Mouse (Mus musculus): Measurements from ENCODE around the gene Edf1. TPM values are rescaled to one million over a fixed set of nuclear protein-coding genes. Genes with fewer than 3 reads are reported as not detected.

Edf1 gene
- polyA plus RNA-seq, 1 experiment from 2014 or later = 303 TPM

DNA sequence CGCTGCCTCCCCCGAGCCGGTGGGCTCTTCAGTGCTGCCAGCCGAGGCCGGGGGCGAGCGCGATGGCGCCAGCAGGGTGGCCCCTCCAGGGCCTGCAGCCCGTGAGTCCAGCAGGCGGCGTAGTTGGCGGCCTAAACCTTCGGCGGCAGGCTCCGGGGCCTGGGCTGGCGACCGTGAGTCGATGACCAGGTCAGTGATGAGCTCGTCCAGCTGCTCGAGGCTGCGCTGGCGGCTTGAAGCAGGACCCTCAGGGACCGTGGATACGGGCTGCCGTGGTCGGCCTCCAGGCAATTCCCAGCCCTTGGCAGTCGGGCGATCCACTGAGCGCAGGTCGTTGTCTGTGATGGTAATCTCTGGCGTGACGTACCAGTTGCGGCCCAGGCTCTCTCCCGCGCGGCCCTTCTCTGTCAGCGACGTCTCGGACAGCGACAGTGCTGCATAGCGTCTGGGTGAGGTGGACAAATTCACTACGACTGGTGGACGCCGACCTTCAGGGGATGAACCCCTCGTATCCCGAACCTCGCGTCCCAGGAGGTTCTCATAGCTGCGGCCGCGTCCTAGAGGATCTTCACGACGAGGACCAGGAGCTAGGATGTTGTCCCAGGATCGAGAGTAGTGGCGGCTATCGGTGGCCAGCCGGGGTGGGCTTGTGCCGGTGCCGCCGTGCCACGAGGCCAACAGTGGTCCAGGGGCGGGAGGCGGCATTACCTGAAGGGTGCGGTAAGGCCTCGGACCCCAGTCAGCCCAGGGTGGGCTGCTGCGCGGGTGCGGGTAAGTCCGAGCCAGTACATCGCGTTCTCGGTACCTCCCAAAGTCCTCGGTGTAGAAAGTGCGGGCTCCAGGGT is 20.5 kb downstream of the Edf1 start:
- H3K36me3 ChIP-seq = peaks cover 3% of the 10 kb centered on the region
- H3K27me3 ChIP-seq (replicated peaks) = peaks cover 57% of the 10 kb centered on the region
- H3K9ac ChIP-seq = 0 out of 2 replicates have a peak overlapping the region, but pooled peaks have one; percentile 18
- H3K9me3 ChIP-seq (replicated peaks) = no peaks in the 10 kb centered on the region
- 4% methylated on average over 75 of the region's 75 CpGs for WGBS
- peak overlapping the region; percentile 32 for H3K4me3 ChIP-seq
- ATAC-seq (ENCODE audit: insufficient number of reproducible peaks, low FRiP score) = no peak
- H3K4me1 ChIP-seq (replicated peaks) = peaks cover 72% of the 10 kb centered on the region
- peak overlapping the region; percentile 58 for H3K4me2 ChIP-seq
- H3K27ac ChIP-seq (ENCODE audit: poor library complexity, severe bottlenecking) = no peak overlapping the region

GRCm38 (mm10) chr2:25578796-25579736 is 21.4 kb downstream of the Edf1 start:
- Histone ChIP-seq H3K27me3 (replicated peaks) (peaks cover 57% of the 10 kb centered on the region), H3K4me3 (peak overlapping the region; percentile 32), H3K4me2 (peak overlapping the region; percentile 58), H3K36me3 (peaks cover 12% of the 10 kb centered on the region), H3K4me1 (replicated peaks) (peaks cover 65% of the 10 kb centered on the region), H3K9me3 (replicated peaks) (no peaks in the 10 kb centered on the region), H3K27ac (ENCODE audit: poor library complexity, severe bottlenecking) (no peak overlapping the region), H3K9ac (no peak overlapping the region)
- ATAC-seq (ENCODE audit: insufficient number of reproducible peaks, low FRiP score) = no peak
- WGBS = 5% methylated on average over 77 of the region's 77 CpGs

DNA sequence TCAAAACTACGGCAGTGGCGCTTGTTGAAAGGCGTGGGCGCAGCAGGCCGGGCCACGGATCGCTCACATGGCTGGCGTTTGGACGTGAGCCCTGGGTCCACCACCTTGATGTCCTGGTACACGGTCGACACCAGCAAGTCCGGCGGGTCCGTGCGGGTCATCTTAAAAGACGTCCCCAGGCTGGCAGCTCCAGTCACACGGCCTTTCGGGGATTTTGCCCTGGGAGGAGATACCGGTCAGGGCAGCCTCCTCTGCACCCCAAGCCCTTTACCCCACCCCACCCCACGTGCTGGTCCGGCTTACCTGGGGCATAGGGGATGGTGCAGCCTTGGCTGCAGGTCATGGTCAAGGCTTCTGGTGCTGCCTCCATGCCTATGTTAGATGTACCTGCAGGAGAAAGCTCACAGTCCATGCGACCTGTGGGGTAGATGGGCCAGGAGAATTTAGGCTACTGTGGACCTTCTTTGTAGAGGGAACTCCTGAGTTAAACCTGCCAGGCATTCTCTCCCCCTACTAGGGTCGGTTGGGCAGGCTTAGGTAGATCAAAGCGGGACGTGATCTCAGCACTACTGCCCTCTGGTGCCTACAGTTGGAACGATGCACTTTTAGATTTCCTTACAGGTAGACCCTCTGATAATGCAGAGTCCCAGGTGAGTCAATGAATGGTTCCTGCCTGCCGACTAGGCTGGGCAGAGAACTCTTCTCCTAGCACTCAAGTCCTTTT is 22.3 kb downstream of the Edf1 start:
- WGBS = 5% methylated on average over 27 of the region's 27 CpGs

DNA sequence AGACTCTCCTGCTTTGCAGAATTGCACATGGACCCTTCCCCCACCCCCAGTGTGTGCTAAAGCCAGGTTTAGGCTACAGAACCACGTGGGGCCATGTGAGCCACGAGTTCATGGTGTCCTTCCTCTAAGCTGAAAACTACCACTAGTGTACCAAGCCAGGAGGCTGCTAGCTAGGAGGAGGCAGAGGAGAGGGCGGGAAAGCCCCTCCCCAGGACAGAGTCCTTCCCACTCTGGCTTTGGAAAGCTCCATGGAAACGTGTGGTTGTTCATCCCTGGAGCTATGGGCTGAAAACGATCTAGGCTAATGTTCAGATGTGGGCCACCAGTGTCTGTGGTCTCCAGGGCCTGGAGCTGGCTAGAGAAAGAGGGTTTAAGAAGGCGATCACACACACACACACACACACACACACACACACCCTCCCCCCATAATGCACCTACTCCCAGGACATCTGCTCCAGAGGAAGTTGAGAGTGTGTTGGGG is 23.0 kb downstream of the Edf1 start:
- Histone ChIP-seq H3K9ac (no peak overlapping the region), H3K4me2 (0 out of 2 replicates have a peak overlapping the region, but pooled peaks have one; percentile 74)

More for the DNA sequence above, 22.3 kb downstream of the Edf1 start:
- H3K4me2 ChIP-seq = peak overlapping the region; percentile 49
- no peaks in the 10 kb centered on the region for H3K9me3 ChIP-seq (replicated peaks)
- H3K4me1 ChIP-seq (replicated peaks) = peaks cover 63% of the 10 kb centered on the region
- H3K27ac ChIP-seq (ENCODE audit: poor library complexity, severe bottlenecking) = no peak overlapping the region
- H3K4me3 ChIP-seq = peak overlapping the region; percentile 25
- H3K27me3 ChIP-seq (replicated peaks) = peaks cover 57% of the 10 kb centered on the region
- no peak overlapping the region for H3K9ac ChIP-seq
- peaks cover 21% of the 10 kb centered on the region for H3K36me3 ChIP-seq
- no peak for ATAC-seq (ENCODE audit: insufficient number of reproducible peaks, low FRiP score)

GRCm38 (mm10) chr2:25581294-25581864 is 23.7 kb downstream of the Edf1 start, which contains the start of gene Ajm1:
Ajm1 (minus strand) TSS chr2:25581757.
- WGBS = 5% methylated on average over 19 of the region's 19 CpGs
- Histone ChIP-seq H3K9me3 (replicated peaks) (no peaks in the 10 kb centered on the region), H3K36me3 (peaks cover 34% of the 10 kb centered on the region), H3K4me3 (peak within 1 kb of the TSS; percentile 34), H3K4me1 (replicated peaks) (peaks cover 53% of the 10 kb centered on the region), H3K27ac (ENCODE audit: poor library complexity, severe bottlenecking) (no peak within 1 kb of the TSS), H3K27me3 (replicated peaks) (peaks cover 50% of the 10 kb centered on the region), H3K4me2 (peak within 1 kb of the TSS; percentile 74), H3K9ac (no peak within 1 kb of the TSS)
- peak; percentile 62 for ATAC-seq (ENCODE audit: insufficient number of reproducible peaks, low FRiP score)

More for the DNA sequence above, 23.0 kb downstream of the Edf1 start:
- H3K36me3 ChIP-seq = peaks cover 28% of the 10 kb centered on the region
- no peaks in the 10 kb centered on the region for H3K9me3 ChIP-seq (replicated peaks)
- no peak for ATAC-seq (ENCODE audit: insufficient number of reproducible peaks, low FRiP score)
- H3K4me1 ChIP-seq (replicated peaks) = peaks cover 59% of the 10 kb centered on the region
- H3K4me3 ChIP-seq = 0 out of 2 replicates have a peak overlapping the region, but pooled peaks have one; percentile 34
- WGBS = 50% methylated on average over 6 of the region's 6 CpGs
- no peak overlapping the region for H3K27ac ChIP-seq (ENCODE audit: poor library complexity, severe bottlenecking)
- peaks cover 57% of the 10 kb centered on the region for H3K27me3 ChIP-seq (replicated peaks)

DNA sequence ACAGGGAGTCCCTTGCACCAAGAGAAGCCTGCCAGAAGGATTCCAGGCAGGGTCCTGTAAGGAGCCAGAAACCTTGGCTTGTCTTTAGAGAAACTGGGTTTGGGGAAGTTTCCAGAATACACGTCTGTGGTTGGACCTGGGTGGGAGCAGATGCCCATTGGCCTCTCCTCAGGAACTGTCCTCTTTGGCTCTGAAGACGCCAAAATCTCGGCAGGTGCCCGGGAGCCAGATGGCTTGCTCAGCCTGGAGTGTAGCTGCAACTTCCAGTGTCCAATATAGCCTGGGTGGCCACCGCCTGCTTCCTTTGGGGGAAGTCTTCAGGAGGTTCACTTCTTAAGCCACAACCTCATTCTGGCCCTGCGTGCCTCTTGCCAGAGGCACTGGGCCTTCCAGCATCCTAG is 24.3 kb downstream of the Edf1 start:
- Histone ChIP-seq H3K4me2 (peak overlapping the region; percentile 74), H3K4me3 (no peak overlapping the region), H3K9ac (no peak overlapping the region), H3K9me3 (replicated peaks) (no peaks in the 10 kb centered on the region), H3K36me3 (peaks cover 39% of the 10 kb centered on the region), H3K27me3 (replicated peaks) (peaks cover 45% of the 10 kb centered on the region), H3K4me1 (replicated peaks) (peaks cover 58% of the 10 kb centered on the region), H3K27ac (ENCODE audit: poor library complexity, severe bottlenecking) (no peak overlapping the region)
- no peak for ATAC-seq (ENCODE audit: insufficient number of reproducible peaks, low FRiP score)
- WGBS = 35% methylated on average over 6 of the region's 6 CpGs

GRCm38 (mm10) chr2:25582466-25583119 is 24.9 kb downstream of the Edf1 start:
- Histone ChIP-seq H3K27ac (ENCODE audit: poor library complexity, severe bottlenecking) (no peak overlapping the region), H3K27me3 (replicated peaks) (peaks cover 38% of the 10 kb centered on the region), H3K9me3 (replicated peaks) (no peaks in the 10 kb centered on the region), H3K9ac (no peak overlapping the region), H3K4me1 (replicated peaks) (peaks cover 57% of the 10 kb centered on the region), H3K36me3 (peaks cover 45% of the 10 kb centered on the region), H3K4me3 (no peak overlapping the region), H3K4me2 (no peak overlapping the region)
- ATAC-seq (ENCODE audit: insufficient number of reproducible peaks, low FRiP score) = no peak
- 45% methylated on average over 12 of the region's 12 CpGs for WGBS

DNA sequence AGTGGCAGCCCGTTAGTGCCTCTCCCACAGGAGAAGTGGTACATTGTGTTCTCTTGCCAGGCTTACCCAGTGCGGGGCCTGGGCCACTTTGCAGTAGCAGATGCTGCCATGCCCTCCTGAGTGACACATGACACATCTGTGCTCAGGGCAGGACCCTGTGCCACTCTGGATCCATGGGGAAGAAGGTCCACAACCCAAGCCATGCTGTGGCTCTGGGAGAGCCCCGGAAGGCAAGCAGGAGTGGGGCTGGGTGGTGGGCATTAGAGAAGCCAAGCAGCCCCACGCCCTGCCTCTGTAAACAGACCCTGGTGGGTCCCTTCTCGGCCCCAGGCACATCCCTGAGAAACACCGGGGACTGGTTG is 25.5 kb downstream of the Edf1 start:
- no peak overlapping the region for H3K4me2 ChIP-seq
- peaks cover 52% of the 10 kb centered on the region for H3K4me1 ChIP-seq (replicated peaks)
- WGBS = 91% methylated on average over 6 of the region's 6 CpGs
- H3K9me3 ChIP-seq (replicated peaks) = no peaks in the 10 kb centered on the region
- H3K4me3 ChIP-seq = no peak overlapping the region
- peaks cover 33% of the 10 kb centered on the region for H3K27me3 ChIP-seq (replicated peaks)
- H3K9ac ChIP-seq = no peak overlapping the region
- ATAC-seq (ENCODE audit: insufficient number of reproducible peaks, low FRiP score) = no peak
- peaks cover 50% of the 10 kb centered on the region for H3K36me3 ChIP-seq
- no peak overlapping the region for H3K27ac ChIP-seq (ENCODE audit: poor library complexity, severe bottlenecking)

DNA sequence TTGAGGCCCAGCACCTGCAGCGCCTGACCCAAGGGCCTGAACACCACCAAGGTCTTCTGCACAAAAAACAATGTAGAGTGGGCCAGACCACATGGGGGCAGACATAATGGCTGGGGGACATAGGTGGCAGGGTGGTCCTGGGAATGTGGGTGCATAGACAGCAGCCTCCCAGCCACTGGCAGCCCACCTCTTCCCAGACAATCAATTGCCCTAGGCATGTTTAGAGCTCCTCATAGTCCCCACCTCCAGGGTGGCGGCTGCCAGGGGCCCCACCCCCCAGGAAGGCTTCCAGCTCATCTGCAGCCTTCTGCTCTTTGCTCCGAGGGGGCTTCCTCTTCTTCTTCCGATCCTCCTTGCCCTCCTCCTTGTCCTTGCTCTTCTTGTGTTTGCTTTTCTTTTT is 25.9 kb downstream of the Edf1 start:
- WGBS = 65% methylated on average over 4 of the region's 4 CpGs
- Histone ChIP-seq H3K4me2 (no peak overlapping the region), H3K27ac (ENCODE audit: poor library complexity, severe bottlenecking) (no peak overlapping the region), H3K9me3 (replicated peaks) (no peaks in the 10 kb centered on the region), H3K4me1 (replicated peaks) (peaks cover 47% of the 10 kb centered on the region), H3K36me3 (peaks cover 55% of the 10 kb centered on the region), H3K9ac (no peak overlapping the region), H3K4me3 (no peak overlapping the region), H3K27me3 (replicated peaks) (peaks cover 28% of the 10 kb centered on the region)
- no peak for ATAC-seq (ENCODE audit: insufficient number of reproducible peaks, low FRiP score)

- H3K4me2 ChIP-seq = no peak overlapping the region
- H3K27me3 ChIP-seq (replicated peaks) = peaks cover 22% of the 10 kb centered on the region
- no peak overlapping the region for H3K4me3 ChIP-seq
- H3K9ac ChIP-seq = no peak overlapping the region
- peaks cover 42% of the 10 kb centered on the region for H3K4me1 ChIP-seq (replicated peaks)
- ATAC-seq (ENCODE audit: insufficient number of reproducible peaks, low FRiP score) = no peak
- no peaks in the 10 kb centered on the region for H3K9me3 ChIP-seq (replicated peaks)
- no peak overlapping the region for H3K27ac ChIP-seq (ENCODE audit: poor library complexity, severe bottlenecking)
- H3K36me3 ChIP-seq = peaks cover 58% of the 10 kb centered on the region
- WGBS = 96% methylated on average over 3 of the region's 3 CpGs
Measured at GRCm38 (mm10) chr2:25584152-25584551, 26.5 kb downstream of the Edf1 start.

Measured in heart, embryonic 12.5 days (tissue).